Mouse (Mus musculus) kidney, adult 2 months (tissue): ENCODE data around the gene Rbm15b.

Experiments used
- CTCF ChIP-seq: fragments of 200-500 bp; conservative IDR thresholded peaks from 2 replicates; pipeline ENCODE4 v1.5.1; 2011; ENCODE audit warnings: low read depth, mild to moderate bottlenecking, control low read depth, low read length, moderate library complexity, mixed read lengths; ENCODE audit not compliant: insufficient read depth, insufficient read length
- POLR2A ChIP-seq: fragments of 200-500 bp; IDR thresholded peaks from one replicate; pipeline ENCODE4 v1.6.1; 2011; ENCODE audit warnings: low read depth, low read length, control low read depth

DNA sequence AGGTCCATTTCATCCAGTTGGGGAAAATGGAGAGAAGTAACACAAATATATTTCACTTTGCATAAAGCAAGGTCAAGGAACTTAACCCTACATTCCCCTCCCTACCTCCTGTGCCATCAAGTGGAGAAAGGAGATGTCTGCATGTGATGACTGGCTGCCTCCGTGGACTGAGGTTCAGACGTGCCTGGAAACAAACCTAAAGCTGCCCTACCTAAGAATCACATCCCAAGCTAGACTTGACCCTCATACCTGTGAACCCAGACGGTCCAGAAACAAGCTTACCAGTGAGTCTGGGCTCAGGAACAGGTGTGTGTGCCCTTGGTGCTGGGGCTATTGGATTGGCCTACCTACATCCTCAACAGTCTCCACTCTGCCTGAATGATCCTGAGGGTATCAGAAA is 6.1 kb upstream of the Rbm15b start:
- TF ChIP-seq CTCF (no peak), POLR2A (no peak)
